Mouse (Mus musculus): ENCODE results near the gene Cdkn2b. TPM values are rescaled to one million over a fixed set of nuclear protein-coding genes. Genes with fewer than 3 reads are reported as not detected.
A peak's percentile ranks its signal among the peaks of the same experiment; 100 is the strongest.

Gene Cdkn2b
- polyA plus RNA-seq, 1 experiment from 2014 or later = 6.6 TPM

- H3K27ac ChIP-seq (ENCODE audit: low read depth) = no peak overlapping the region
- no peaks in the 10 kb centered on the region for H3K9me3 ChIP-seq (ENCODE audit: control insufficient read depth, low read length)
- no peak overlapping the region for H3K9ac ChIP-seq (ENCODE audit: low read length)
- H3K36me3 ChIP-seq (ENCODE audit: control insufficient read depth, insufficient read depth, low read length) = no peaks in the 10 kb centered on the region
- DNase-seq (ENCODE audit: low spot score) (no peak), ATAC-seq (replicated peaks; ENCODE audit: low FRiP score, low TSS enrichment, low read depth) (peak; percentile 50; the same call in 1 of the 2 replicates)
- H3K4me1 ChIP-seq (replicated peaks; ENCODE audit: control insufficient read depth, insufficient read depth, low read length) = no peaks in the 10 kb centered on the region
- under 1% methylated on average over 25 of the region's 25 CpGs for WGBS
- peaks cover 90% of the 10 kb centered on the region for H3K27me3 ChIP-seq (replicated peaks; ENCODE audit: control insufficient read depth, insufficient read depth, low read length)
- H3K4me3 ChIP-seq (ENCODE audit: low read depth, low read length) = no peak overlapping the region
- H3K4me2 ChIP-seq (ENCODE audit: low read length) = no peak overlapping the region
Observed at GRCm38 (mm10) chr4:89282036-89282566, 28.7 kb downstream of the Cdkn2b start.

- ATAC-seq (replicated peaks; ENCODE audit: low FRiP score, low TSS enrichment, low read depth) = no peak
- Histone ChIP-seq H3K4me3 (ENCODE audit: low read depth, low read length) (no peak overlapping the region), H3K27ac (ENCODE audit: low read depth) (no peak overlapping the region), H3K27me3 (replicated peaks; ENCODE audit: control insufficient read depth, insufficient read depth, low read length) (peaks cover 93% of the 10 kb centered on the region), H3K9ac (ENCODE audit: low read length) (no peak overlapping the region), H3K4me1 (replicated peaks; ENCODE audit: control insufficient read depth, insufficient read depth, low read length) (no peaks in the 10 kb centered on the region), H3K4me2 (ENCODE audit: low read length) (no peak overlapping the region), H3K9me3 (ENCODE audit: control insufficient read depth, low read length) (no peaks in the 10 kb centered on the region), H3K36me3 (ENCODE audit: control insufficient read depth, insufficient read depth, low read length) (no peaks in the 10 kb centered on the region)
- WGBS = 3% methylated on average over 7 of the region's 7 CpGs
- no peak for DNase-seq (ENCODE audit: low spot score)
Observed at GRCm38 (mm10) chr4:89281236-89281635, 29.6 kb downstream of the Cdkn2b start.

- H3K27me3 ChIP-seq (replicated peaks; ENCODE audit: control insufficient read depth, insufficient read depth, low read length) = peaks cover 97% of the 10 kb centered on the region
- no peak overlapping the region for H3K4me3 ChIP-seq (ENCODE audit: low read depth, low read length)
- no peak overlapping the region for H3K27ac ChIP-seq (ENCODE audit: low read depth)
- no peaks in the 10 kb centered on the region for H3K4me1 ChIP-seq (replicated peaks; ENCODE audit: control insufficient read depth, insufficient read depth, low read length)
- no peak overlapping the region for H3K4me2 ChIP-seq (ENCODE audit: low read length)
- no peaks in the 10 kb centered on the region for H3K36me3 ChIP-seq (ENCODE audit: control insufficient read depth, insufficient read depth, low read length)
- DNase-seq (ENCODE audit: low spot score) (no peak), ATAC-seq (replicated peaks; ENCODE audit: low FRiP score, low TSS enrichment, low read depth) (no peak)
- no peaks in the 10 kb centered on the region for H3K9me3 ChIP-seq (ENCODE audit: control insufficient read depth, low read length)
- H3K9ac ChIP-seq (ENCODE audit: low read length) = no peak overlapping the region
- WGBS = 0% methylated on average over 2 of the region's 2 CpGs
Observed at GRCm38 (mm10) chr4:89279641-89280040, 31.2 kb downstream of the Cdkn2b start.

DNA sequence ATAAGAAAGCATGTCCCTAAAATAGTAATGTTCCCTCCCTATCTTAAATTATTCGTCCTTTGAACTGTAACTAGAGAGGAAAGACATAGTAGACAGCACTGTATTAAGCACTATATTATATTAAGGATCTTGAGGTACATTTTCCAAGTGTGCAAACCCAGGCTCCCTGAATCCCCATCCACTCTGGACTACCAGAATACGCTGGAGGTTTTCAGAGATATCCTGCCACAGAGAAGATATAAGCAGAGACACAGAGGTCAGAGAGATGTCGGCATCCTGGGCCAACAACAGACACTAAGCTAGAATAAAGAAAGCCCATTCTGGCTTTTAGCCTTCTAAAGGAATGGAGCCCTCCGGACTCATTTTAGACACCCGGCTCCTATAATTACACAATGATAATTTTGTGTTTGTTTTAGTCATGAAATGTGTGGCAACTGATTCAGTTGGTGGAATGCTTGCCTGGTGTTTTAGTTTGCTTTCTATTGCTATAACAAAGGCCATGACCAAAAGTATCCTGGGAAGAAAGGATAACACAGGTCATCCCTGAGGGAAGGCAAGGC, 33.4 kb downstream of the Cdkn2b start:
- no peak overlapping the region for H3K27ac ChIP-seq (ENCODE audit: low read depth)
- 8% methylated on average over 5 of the region's 5 CpGs for WGBS
- H3K36me3 ChIP-seq (ENCODE audit: control insufficient read depth, insufficient read depth, low read length) = no peaks in the 10 kb centered on the region
- peaks cover 98% of the 10 kb centered on the region for H3K27me3 ChIP-seq (replicated peaks; ENCODE audit: control insufficient read depth, insufficient read depth, low read length)
- ATAC-seq (replicated peaks; ENCODE audit: low FRiP score, low TSS enrichment, low read depth) (no peak), DNase-seq (ENCODE audit: low spot score) (no peak)
- no peak overlapping the region for H3K4me2 ChIP-seq (ENCODE audit: low read length)
- no peak overlapping the region for H3K4me3 ChIP-seq (ENCODE audit: low read depth, low read length)
- H3K9me3 ChIP-seq (ENCODE audit: control insufficient read depth, low read length) = no peaks in the 10 kb centered on the region
- no peaks in the 10 kb centered on the region for H3K4me1 ChIP-seq (replicated peaks; ENCODE audit: control insufficient read depth, insufficient read depth, low read length)
- H3K9ac ChIP-seq (ENCODE audit: low read length) = no peak overlapping the region

- H3K4me2 ChIP-seq (ENCODE audit: low read length) = no peak overlapping the region
- no peaks in the 10 kb centered on the region for H3K36me3 ChIP-seq (ENCODE audit: control insufficient read depth, insufficient read depth, low read length)
- DNase-seq (ENCODE audit: low spot score) (no peak), ATAC-seq (replicated peaks; ENCODE audit: low FRiP score, low TSS enrichment, low read depth) (no peak)
- no peak overlapping the region for H3K4me3 ChIP-seq (ENCODE audit: low read depth, low read length)
- no peak overlapping the region for H3K9ac ChIP-seq (ENCODE audit: low read length)
- no peaks in the 10 kb centered on the region for H3K9me3 ChIP-seq (ENCODE audit: control insufficient read depth, low read length)
- H3K27me3 ChIP-seq (replicated peaks; ENCODE audit: control insufficient read depth, insufficient read depth, low read length) = peaks cover 98% of the 10 kb centered on the region
- no peak overlapping the region for H3K27ac ChIP-seq (ENCODE audit: low read depth)
- H3K4me1 ChIP-seq (replicated peaks; ENCODE audit: control insufficient read depth, insufficient read depth, low read length) = no peaks in the 10 kb centered on the region
- under 1% methylated on average over 37 of the region's 37 CpGs for WGBS
Observed at GRCm38 (mm10) chr4:89276669-89277219, 34.1 kb downstream of the Cdkn2b start.

- Histone ChIP-seq H3K9ac (ENCODE audit: low read length) (no peak overlapping the region), H3K4me3 (ENCODE audit: low read depth, low read length) (no peak overlapping the region), H3K27me3 (replicated peaks; ENCODE audit: control insufficient read depth, insufficient read depth, low read length) (peaks cover 97% of the 10 kb centered on the region), H3K4me2 (ENCODE audit: low read length) (no peak overlapping the region), H3K36me3 (ENCODE audit: control insufficient read depth, insufficient read depth, low read length) (no peaks in the 10 kb centered on the region), H3K4me1 (replicated peaks; ENCODE audit: control insufficient read depth, insufficient read depth, low read length) (no peaks in the 10 kb centered on the region), H3K27ac (ENCODE audit: low read depth) (no peak overlapping the region), H3K9me3 (ENCODE audit: control insufficient read depth, low read length) (no peaks in the 10 kb centered on the region)
- 1% methylated on average over 25 of the region's 25 CpGs for WGBS
- no peak for DNase-seq (ENCODE audit: low spot score)
- no peak for ATAC-seq (replicated peaks; ENCODE audit: low FRiP score, low TSS enrichment, low read depth)
Observed at GRCm38 (mm10) chr4:89275811-89276584, 34.8 kb downstream of the Cdkn2b start.

- 1% methylated on average over 24 of the region's 24 CpGs for WGBS
- no peak overlapping the region for H3K27ac ChIP-seq (ENCODE audit: low read depth)
- DNase-seq (ENCODE audit: low spot score) (no peak), ATAC-seq (replicated peaks; ENCODE audit: low FRiP score, low TSS enrichment, low read depth) (no peak)
- no peaks in the 10 kb centered on the region for H3K9me3 ChIP-seq (ENCODE audit: control insufficient read depth, low read length)
- no peak overlapping the region for H3K9ac ChIP-seq (ENCODE audit: low read length)
- H3K36me3 ChIP-seq (ENCODE audit: control insufficient read depth, insufficient read depth, low read length) = no peaks in the 10 kb centered on the region
- no peak overlapping the region for H3K4me3 ChIP-seq (ENCODE audit: low read depth, low read length)
- H3K4me1 ChIP-seq (replicated peaks; ENCODE audit: control insufficient read depth, insufficient read depth, low read length) = no peaks in the 10 kb centered on the region
- H3K4me2 ChIP-seq (ENCODE audit: low read length) = no peak overlapping the region
- peaks cover 99% of the 10 kb centered on the region for H3K27me3 ChIP-seq (replicated peaks; ENCODE audit: control insufficient read depth, insufficient read depth, low read length)
Observed at GRCm38 (mm10) chr4:89274829-89275548, 35.9 kb downstream of the Cdkn2b start.

DNA sequence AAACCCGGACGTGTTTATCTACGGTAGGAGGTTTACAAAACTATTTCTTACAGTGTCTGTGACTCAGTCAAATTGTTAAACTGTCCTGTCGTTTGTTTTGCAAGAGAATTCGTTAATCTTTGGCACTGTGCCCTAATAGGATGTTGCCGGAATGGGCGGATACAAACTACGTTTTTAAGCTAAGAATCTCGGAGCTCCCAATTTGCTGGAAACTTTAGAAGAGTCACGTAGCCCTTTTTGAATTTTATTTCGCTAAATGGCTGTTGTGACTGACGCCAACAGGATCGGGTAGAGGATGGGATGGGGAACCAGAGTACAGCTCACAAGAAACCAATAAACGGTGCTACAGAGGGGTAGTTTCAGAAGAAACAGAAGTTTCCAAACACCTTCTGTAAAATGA, 36.8 kb downstream of the Cdkn2b start:
- no peak overlapping the region for H3K4me2 ChIP-seq (ENCODE audit: low read length)
- WGBS = under 1% methylated on average over 14 of the region's 14 CpGs

More for the DNA sequence above, 36.8 kb downstream of the Cdkn2b start:
- Histone ChIP-seq H3K9ac (ENCODE audit: low read length) (no peak overlapping the region), H3K36me3 (ENCODE audit: control insufficient read depth, insufficient read depth, low read length) (no peaks in the 10 kb centered on the region), H3K4me1 (replicated peaks; ENCODE audit: control insufficient read depth, insufficient read depth, low read length) (no peaks in the 10 kb centered on the region), H3K27ac (ENCODE audit: low read depth) (no peak overlapping the region), H3K4me3 (ENCODE audit: low read depth, low read length) (no peak overlapping the region), H3K27me3 (replicated peaks; ENCODE audit: control insufficient read depth, insufficient read depth, low read length) (peaks cover 98% of the 10 kb centered on the region), H3K9me3 (ENCODE audit: control insufficient read depth, low read length) (no peaks in the 10 kb centered on the region)
- no peak for ATAC-seq (replicated peaks; ENCODE audit: low FRiP score, low TSS enrichment, low read depth)
- no peak for DNase-seq (ENCODE audit: low spot score)
